Mouse (Mus musculus) left cerebral cortex, adult 2 months (tissue): ENCODE measurements around the gene Cbfa2t3. TPM values are rescaled to one million over a fixed set of nuclear protein-coding genes. Genes with fewer than 3 reads are reported as not detected.

ENCODE experiments used
- DNase-seq, 2 experiments: peaks; one replicate each; pipeline ENCODE4 v3.0.0; 2021 to 2022; ENCODE audit warnings: low spot score in 2 of 2, mixed read lengths in 1 of 2; ENCODE audit errors: extremely low spot score in 1 of 2
- H3K27ac ChIP-seq: fragments of 200-600 bp; 2 replicates; pipeline ENCODE4 v1.8.1; 2022
- H3K4me3 ChIP-seq: fragments of 200-600 bp; 2 replicates; pipeline ENCODE4 v1.8.1; 2022
- CTCF ChIP-seq: fragments of 200-600 bp; IDR thresholded peaks from 2 replicates; pipeline ENCODE4 v1.8.1; 2022; ENCODE audit warnings: antibody characterized with exemption, mild to moderate bottlenecking, moderate library complexity
- intact Hi-C: fragments of 180-260 bp; cut with DNase I; formaldehyde crosslinking; loops from one replicate; pipeline ENCODE4 v1.15.1; 2025
- total RNA-seq, 2 experiments: library from RNA; stranded (reverse); gene quantifications; 2 replicates each; pipeline ENCODE4 v1.2.3; 2021

The Cbfa2t3 gene
- total RNA-seq, 2 experiments from 2014 or later, result 32.8 to 48.8 TPM

GRCm38 (mm10) chr8:122606810-122607209 is 92.1 kb downstream of the Cbfa2t3 start:
- TF ChIP-seq CTCF, result no peak
- intact Hi-C loops, result loop anchor here (5.0 kb wide), 1 partner anchor 460 kb away; no protein-coding TSS in a partner anchor
- Histone ChIP-seq H3K27ac (no peak overlapping the region), H3K4me3 (no peak overlapping the region)
- no peak for DNase-seq

DNA sequence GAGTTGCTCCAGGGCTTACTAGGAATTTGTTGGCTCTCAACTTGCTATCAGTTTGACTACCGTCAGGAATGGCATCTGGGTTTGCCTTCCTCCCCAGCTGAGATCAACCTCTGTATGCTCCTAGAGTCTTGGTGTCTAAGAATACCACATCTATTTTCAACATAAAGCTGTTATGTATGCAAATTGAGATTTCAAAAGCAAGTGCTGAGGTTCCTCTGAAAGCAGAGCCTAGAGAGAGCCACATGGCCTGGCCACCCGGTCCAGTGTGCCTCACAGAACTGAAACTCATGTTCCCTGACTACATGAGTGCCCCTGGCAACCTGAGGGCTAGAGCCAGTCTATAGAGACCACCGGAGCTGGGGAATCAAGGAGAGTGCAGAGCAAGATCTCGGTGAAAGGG is 93.5 kb downstream of the Cbfa2t3 start:
- intact Hi-C loops, result loop anchor here (5.0 kb wide), 1 partner anchor 462 kb away; no protein-coding TSS in a partner anchor
- TF ChIP-seq CTCF, result no peak

GRCm38 (mm10) chr8:122604640-122605039 is 94.3 kb downstream of the Cbfa2t3 start:
- no peak for TF ChIP-seq CTCF
- Histone ChIP-seq H3K4me3 (no peak overlapping the region), H3K27ac (no peak overlapping the region)
- intact Hi-C loops, result loop anchor here (5.0 kb wide), 1 partner anchor 463 kb away; no protein-coding TSS in a partner anchor
- DNase-seq, result no peak

More for the DNA sequence above, 93.5 kb downstream of the Cbfa2t3 start:
- Histone ChIP-seq H3K4me3 (no peak overlapping the region), H3K27ac (no peak overlapping the region)
- DNase-seq, result no peak

GRCm38 (mm10) chr8:122600666-122601065 is 98.2 kb downstream of the Cbfa2t3 start:
- no peak overlapping the region for H3K4me3 ChIP-seq
- intact Hi-C loops, result no loop called here
- H3K27ac ChIP-seq, result no peak overlapping the region
- no peak for DNase-seq
- no peak for TF ChIP-seq CTCF

- intact Hi-C loops, result no loop called here
- TF ChIP-seq CTCF, result no peak
- Histone ChIP-seq H3K4me3 (no peak overlapping the region), H3K27ac (no peak overlapping the region)
- DNase-seq, result no peak
Observed at GRCm38 (mm10) chr8:122596031-122596430, 102.9 kb downstream of the Cbfa2t3 start.

GRCm38 (mm10) chr8:122593783-122594507 is 105.0 kb downstream of the Cbfa2t3 start:
- intact Hi-C loops, result no loop called here
- no peak for TF ChIP-seq CTCF
- H3K4me3 ChIP-seq, result no peak overlapping the region
- no peak for DNase-seq
- H3K27ac ChIP-seq, result no peak overlapping the region

DNA sequence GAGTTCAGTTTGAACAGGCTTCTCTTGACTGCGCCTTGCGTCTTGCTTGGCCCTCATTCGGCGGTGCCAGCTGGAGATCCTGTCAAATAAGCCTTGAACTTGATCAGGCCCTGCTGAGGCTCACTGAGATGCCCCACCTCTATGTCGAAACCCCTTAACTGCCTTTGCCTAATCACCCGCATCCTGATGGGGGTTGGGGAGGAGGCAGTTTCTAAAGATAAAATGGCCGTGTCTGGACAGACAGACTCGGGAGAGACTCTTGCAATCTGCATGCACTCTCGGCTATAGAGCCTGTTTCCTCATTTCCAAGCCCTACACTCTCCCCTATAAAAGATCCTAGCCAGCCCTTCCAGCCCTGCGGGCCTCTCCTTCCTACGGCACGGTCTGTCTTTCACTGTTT is 105.7 kb downstream of the Cbfa2t3 start:
- intact Hi-C loops, result no loop called here
- no peak for TF ChIP-seq CTCF
- H3K4me3 ChIP-seq, result no peak overlapping the region
- no peak overlapping the region for H3K27ac ChIP-seq
- no peak for DNase-seq

DNA sequence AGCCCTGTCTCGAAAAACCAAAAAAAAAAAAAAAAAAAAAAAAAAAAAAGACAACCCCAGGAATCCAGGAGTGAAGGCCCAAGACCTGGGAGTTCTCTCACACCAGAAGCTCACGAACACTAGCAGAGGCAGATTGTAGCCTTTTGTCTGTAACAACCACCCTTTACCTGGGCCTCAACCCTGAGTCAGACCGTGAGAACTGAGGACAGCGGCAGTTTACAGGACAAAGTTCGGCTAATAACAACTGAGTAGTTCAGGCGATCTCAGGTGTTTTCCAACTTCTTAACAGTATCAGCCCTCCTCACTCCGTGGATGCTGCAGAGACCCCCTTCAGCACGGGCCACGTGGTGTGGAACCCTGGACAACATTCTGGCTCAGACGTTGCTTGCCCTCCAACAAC is 112.2 kb downstream of the Cbfa2t3 start:
- no peak for DNase-seq
- Histone ChIP-seq H3K4me3 (no peak overlapping the region), H3K27ac (no peak overlapping the region)
- intact Hi-C loops, result no loop called here
- no peak for TF ChIP-seq CTCF

DNA sequence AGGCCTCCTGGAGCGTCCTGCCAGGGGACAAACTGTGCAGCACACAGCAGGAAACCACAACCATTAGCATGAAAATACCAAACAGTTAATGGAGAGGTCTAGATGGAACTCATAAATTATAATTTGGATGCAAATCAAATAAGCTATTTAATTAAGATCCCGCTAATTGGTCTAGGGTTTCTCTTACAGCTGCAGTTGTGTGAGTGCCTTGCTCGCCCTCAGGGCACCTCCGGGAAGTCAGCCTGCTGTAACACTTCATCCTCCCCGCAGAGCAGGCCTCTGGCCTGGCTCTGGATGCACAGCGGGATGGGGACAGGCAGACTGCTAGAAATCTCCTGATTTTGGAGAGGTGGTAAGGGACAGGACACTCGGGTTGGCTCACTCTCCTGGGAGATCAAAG is 112.7 kb downstream of the Cbfa2t3 start:
- H3K4me3 ChIP-seq, result no peak overlapping the region
- DNase-seq, result no peak
- no peak for TF ChIP-seq CTCF
- intact Hi-C loops, result no loop called here
- H3K27ac ChIP-seq, result no peak overlapping the region

GRCm38 (mm10) chr8:122585411-122585891 is 113.5 kb downstream of the Cbfa2t3 start:
- no peak for DNase-seq
- Histone ChIP-seq H3K4me3 (no peak overlapping the region), H3K27ac (no peak overlapping the region)
- intact Hi-C loops, result no loop called here
- TF ChIP-seq CTCF, result no peak

- no peak for TF ChIP-seq CTCF
- Histone ChIP-seq H3K4me3 (no peak overlapping the region), H3K27ac (no peak overlapping the region)
- intact Hi-C loops, result no loop called here
- no peak for DNase-seq
Observed at GRCm38 (mm10) chr8:122584981-122585380, 113.9 kb downstream of the Cbfa2t3 start.

- Histone ChIP-seq H3K4me3 (no peak overlapping the region), H3K27ac (no peak overlapping the region)
- no peak for TF ChIP-seq CTCF
- intact Hi-C loops, result no loop called here
- DNase-seq, result no peak
Observed at GRCm38 (mm10) chr8:122580926-122581325, 118.0 kb downstream of the Cbfa2t3 start.

DNA sequence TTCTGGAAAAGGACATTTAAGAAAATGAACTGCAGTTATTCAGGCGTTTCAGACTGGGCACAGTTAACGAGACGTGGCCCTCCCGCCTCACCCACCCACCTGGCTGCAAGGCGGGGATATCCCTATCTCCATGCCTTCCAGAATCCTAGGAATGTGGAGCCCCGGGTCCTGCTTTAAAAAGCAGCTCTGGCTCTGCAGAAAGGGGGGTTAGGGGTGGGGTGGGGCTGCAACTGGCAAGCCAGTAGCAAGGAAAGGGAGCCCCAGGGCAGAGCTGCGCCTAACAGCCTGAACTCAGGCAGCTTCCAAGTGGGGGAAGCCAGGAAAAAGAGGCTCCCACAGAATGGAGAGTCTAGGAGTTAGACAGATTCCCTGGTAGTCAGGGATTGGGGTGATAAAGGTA is 119.7 kb downstream of the Cbfa2t3 start:
- Histone ChIP-seq H3K4me3 (no peak overlapping the region), H3K27ac (no peak overlapping the region)
- intact Hi-C loops, result no loop called here
- no peak for TF ChIP-seq CTCF
- DNase-seq, result no peak
